In the genomic region with DNA sequence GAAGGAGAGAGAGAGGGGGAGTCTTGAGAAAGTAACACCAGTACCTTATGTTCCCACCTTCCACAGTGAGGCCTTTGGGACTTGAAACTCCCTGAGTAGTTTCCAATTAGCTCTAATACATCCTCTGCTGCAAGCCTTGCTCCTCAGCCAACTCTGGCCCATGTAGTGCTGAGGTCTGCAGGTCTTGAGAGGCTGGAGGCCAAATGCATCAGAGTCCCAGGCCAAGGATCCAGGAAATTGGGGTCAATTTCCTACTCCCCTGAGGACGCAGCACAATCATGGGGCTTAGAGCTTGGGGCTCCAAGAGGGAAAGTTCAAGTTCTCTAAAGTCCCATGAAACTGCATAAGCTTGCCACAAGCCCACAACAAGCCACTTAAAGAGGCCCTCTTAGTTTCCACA, we compare ENCODE assay signal across 22 mouse cellular contexts.
DNase-seq lines count a peak whose midpoint lies in the region; ATAC-seq and TF ChIP-seq lines count a peak whose summit lies in the region.
"Had no signal": no experiment of that assay in that cellular context is flagged by ENCODE, and none has a peak within 500 bp of the region (broad histone marks: within the 10 kb centered on the region; RNA-seq: fewer than 3 reads in every experiment).

No protein-coding gene starts in this region.

- H3K27ac ChIP-seq in kidney, adult 2 months (ENCODE audit: insufficient read depth, low read depth, low read length): no peak overlapping the region
- no peak overlapping the region for H3K27ac ChIP-seq in kidney, embryonic 16.5 days (ENCODE audit: low read length)
- H3K27ac ChIP-seq: hindbrain, postnatal 0 days; layer of hippocampus, adult 2 months; neural tube, embryonic 13.5 days had no signal

- no peak overlapping the region for H3K9ac ChIP-seq in kidney, embryonic 16.5 days (replicated peaks; ENCODE audit: low read length)
- H3K9ac ChIP-seq: neural tube, embryonic 13.5 days had no signal

- ATAC-seq in kidney, embryonic 16.5 days (ENCODE audit: low FRiP score, low TSS enrichment): no peak
- ATAC-seq: forebrain, embryonic 14.5 days; hindbrain, postnatal 0 days; intestine, embryonic 16.5 days; midbrain, embryonic 16.5 days; Patski had no signal

- H3K4me3 ChIP-seq in kidney, adult 2 months (ENCODE audit: insufficient read depth, low read depth, low read length): no peak overlapping the region
- no peak overlapping the region for H3K4me3 ChIP-seq in kidney, embryonic 16.5 days (ENCODE audit: low read length)
- H3K4me3 ChIP-seq: layer of hippocampus, adult 2 months; myocyte; neural tube, embryonic 13.5 days had no signal

- no peak for TF ChIP-seq POLR2A in kidney, adult 2 months (IDR thresholded peaks at IDR 0.05; ENCODE audit: low read depth, low read length)

- H3K9me3 ChIP-seq in kidney, embryonic 16.5 days (ENCODE audit: low read length): no peaks in the 10 kb centered on the region
- H3K9me3 ChIP-seq: neural tube, embryonic 13.5 days had no signal

- WGBS in kidney, adult 2 months: 70% methylated on average over 1 of the region's 1 CpGs
- WGBS in kidney, embryonic 16.5 days: 88% methylated on average over 1 of the region's 1 CpGs

- no peaks in the 10 kb centered on the region; the same call in 1 of the 2 replicates for H3K4me1 ChIP-seq in kidney, adult 2 months (ENCODE audit: control insufficient read depth, insufficient read depth, low read length)
- no peaks in the 10 kb centered on the region for H3K4me1 ChIP-seq in kidney, embryonic 16.5 days (ENCODE audit: insufficient read depth, low read length)
- H3K4me1 ChIP-seq: neural tube, embryonic 13.5 days had no signal

- H3K4me2 ChIP-seq in kidney, embryonic 16.5 days (replicated peaks; ENCODE audit: low read depth, low read length): no peak overlapping the region
- H3K4me2 ChIP-seq: neural tube, embryonic 13.5 days had no signal

- DNase-seq in heart, adult 11 months: peak; percentile 98
- DNase-seq in heart, postnatal 4 days: no peak
- DNase-seq in kidney, adult 2 months: peak; percentile 57
- DNase-seq in gastrocnemius, postnatal 25 days: peak; percentile 64
- DNase-seq in kidney, postnatal 25 days: peak; percentile 33 to 58
- no peak for DNase-seq in spleen, postnatal 4 days (ENCODE audit: low spot score in 2 of 2)
- no peak for DNase-seq in ovary, adult 18-20 months (ENCODE audit: low spot score)
- DNase-seq: adrenal gland, adult 2 months; cerebellum, adult 2 months; cerebellum, postnatal 25 days; embryo, embryonic 11 days; lung, postnatal 4 days; right cerebral cortex, postnatal 4 days had no signal

- H3K27me3 ChIP-seq in kidney, adult 2 months (replicated peaks; ENCODE audit: control insufficient read depth, insufficient read depth, low read length): no peaks in the 10 kb centered on the region
- no peaks in the 10 kb centered on the region for H3K27me3 ChIP-seq in kidney, embryonic 16.5 days (ENCODE audit: insufficient read depth, low read length)
- H3K27me3 ChIP-seq: neural tube, embryonic 13.5 days; Patski had no signal

- TF ChIP-seq CTCF in kidney, adult 2 months (conservative IDR thresholded peaks at IDR 0.05; ENCODE audit: insufficient read depth, insufficient read length, low read depth, low read length): no peak

- H3K36me3 ChIP-seq in kidney, adult 2 months (ENCODE audit: control insufficient read depth, insufficient read depth, low read length): no peaks in the 10 kb centered on the region
- 0 out of 2 replicates have a peak, but pooled peaks cover 3% of the 10 kb centered on the region for H3K36me3 ChIP-seq in kidney, embryonic 16.5 days (ENCODE audit: insufficient read depth, low read length)
- H3K36me3 ChIP-seq: neural tube, embryonic 13.5 days had no signal

Comparison
In these comparisons a context has a peak if more than half of its experiments do, and no peak if none do; other contexts are left out.
1. DNase-seq: peak in heart, adult 11 months (single experiment), kidney, adult 2 months (single experiment), gastrocnemius, postnatal 25 days (single experiment) and kidney, postnatal 25 days (2 of 2); none in heart, postnatal 4 days (single experiment), spleen, postnatal 4 days (0 of 2) and ovary, adult 18-20 months (single experiment).